Mouse (Mus musculus) left cerebral cortex, postnatal 25 days (tissue): Measurements from ENCODE around the gene Prom1. TPM values are rescaled to one million over a fixed set of nuclear protein-coding genes. Genes with fewer than 3 reads are reported as not detected.
A peak's percentile ranks its signal among the peaks of the same experiment; 100 is the strongest.

Experiments
- DNase-seq, 2 experiments: peaks; one replicate each; pipeline ENCODE4 v3.0.0; 2022; ENCODE audit warnings: low spot score in 2 of 2, mixed read lengths in 1 of 2
- intact Hi-C: fragments of 180-260 bp; cut with DNase I; formaldehyde crosslinking; loops from one replicate; pipeline ENCODE4 v1.15.1; 2025
- total RNA-seq, 2 experiments: library from RNA; stranded (reverse); gene quantifications; 2 replicates each; pipeline ENCODE4 v1.2.3; 2021

Prom1 gene
- total RNA-seq, 2 experiments from 2014 or later: 15.9 to 20.5 TPM

DNA sequence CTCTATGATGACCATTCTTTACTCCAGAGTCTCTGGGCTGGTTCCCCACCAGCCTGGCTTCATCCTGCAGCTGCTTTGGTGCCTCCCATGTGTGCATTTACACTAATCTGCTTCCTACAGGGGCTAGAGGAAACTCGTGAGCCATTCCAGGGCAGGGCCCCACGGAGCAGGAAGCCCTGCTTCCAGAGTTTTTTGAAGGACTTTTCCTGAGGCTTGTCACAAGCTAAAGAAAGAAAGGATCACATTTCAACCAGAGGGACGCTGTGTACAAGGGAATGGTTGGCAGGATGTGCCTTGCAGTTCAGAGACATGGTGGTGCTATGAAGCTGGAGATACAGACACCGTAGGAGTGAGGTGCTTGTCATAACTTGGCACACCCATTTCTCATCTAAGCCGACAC is 14.8 kb downstream of the Prom1 start:
- intact Hi-C loops: no loop called here
- DNase-seq: no peak

DNA sequence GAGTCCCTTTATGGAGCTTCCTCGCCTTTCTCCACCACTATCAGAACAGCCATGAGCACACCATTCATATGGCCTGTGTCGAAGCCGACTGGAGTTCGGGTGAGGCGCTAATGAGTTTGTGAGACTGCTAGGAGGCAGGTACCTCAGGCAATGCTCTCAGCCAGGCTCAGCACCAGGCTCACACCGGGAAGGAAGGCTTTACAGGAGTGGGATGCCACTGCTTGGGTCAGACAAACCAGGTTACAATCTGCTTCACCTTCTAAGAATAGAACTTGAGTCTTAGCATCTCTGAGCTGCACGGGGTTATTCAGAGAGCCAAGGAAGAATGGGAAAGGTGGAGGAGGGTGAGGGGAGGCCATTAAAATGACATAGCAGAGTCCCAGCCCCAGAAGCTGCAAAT is 16.0 kb downstream of the Prom1 start:
- no peak for DNase-seq

DNA sequence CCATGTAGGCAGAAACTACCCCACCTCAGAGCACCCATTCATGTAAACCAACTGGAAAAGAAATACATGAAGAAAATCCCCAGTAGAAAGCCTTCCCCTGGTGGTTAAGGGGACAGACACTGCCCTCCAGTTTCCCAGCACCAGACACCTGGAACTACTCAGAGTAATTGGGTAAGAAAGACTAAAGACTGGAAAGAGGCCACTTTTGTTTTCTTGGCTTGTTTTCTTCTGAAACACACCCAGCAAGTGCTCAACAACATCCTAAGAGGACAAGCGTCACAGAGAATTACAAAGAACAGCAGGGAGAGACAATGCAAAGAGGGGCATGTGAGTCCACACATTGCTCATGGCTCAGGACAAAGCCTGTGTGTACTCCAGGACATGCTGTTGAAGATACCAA is 20.7 kb downstream of the Prom1 start:
- DNase-seq: no peak
- intact Hi-C loops: no loop called here

More for the DNA sequence above, 16.0 kb downstream of the Prom1 start:
- intact Hi-C loops: no loop called here

DNA sequence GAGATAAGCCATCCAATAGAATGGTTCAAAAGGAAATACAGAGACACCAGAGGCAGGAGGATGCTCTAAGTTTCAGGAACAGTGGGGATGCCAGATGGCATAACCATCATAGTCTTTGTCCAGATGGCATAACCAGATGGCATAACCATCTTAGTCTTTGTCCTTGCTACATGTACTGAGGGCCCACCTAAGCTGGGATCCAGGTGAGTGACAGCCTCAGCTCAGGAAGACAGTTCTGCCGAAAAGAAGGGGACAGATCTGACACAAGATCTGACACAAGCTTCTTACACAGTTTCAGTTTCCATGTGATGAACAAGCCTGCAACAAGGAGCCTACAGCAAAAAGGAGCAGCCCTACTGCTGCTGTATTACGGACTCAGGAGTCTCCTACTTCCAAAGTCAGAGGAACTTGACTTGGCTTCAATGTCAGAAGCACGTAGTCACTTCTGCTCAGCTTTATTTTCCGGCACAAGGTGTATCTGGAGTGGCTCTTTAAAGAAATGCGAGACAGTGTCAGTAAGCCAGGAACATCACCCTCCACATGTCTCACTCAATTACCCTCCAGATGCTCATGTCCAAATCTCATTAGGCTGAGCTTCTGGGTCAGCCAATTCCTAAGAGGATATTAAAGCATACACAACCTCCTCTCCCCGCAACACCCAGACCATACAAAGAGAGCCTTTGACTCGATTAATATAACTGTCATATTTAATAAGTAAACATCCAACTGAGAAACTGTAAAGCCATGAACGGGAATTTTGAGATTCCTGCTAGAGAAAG is 21.4 kb downstream of the Prom1 start:
- no peak for DNase-seq

DNA sequence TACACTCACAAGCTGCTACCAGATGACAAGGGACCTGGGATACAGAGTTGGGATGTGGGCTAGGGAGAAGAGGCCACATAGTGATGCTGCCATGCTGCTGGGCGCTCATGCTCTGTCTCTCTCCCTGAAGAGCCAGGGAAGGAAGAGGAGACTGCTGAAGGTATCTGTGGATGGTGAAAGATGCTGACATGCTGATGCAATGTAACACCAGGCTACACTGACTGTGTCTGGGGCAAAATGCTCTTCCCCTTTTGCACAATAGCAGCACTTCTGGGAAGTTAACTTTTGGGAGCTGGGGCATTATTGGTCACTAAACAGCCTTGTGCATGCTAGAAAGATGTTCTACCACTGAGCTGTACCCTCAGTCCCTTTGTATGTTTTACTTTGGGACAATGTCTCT is 26.4 kb downstream of the Prom1 start:
- DNase-seq: no peak
- intact Hi-C loops: no loop called here

More for the DNA sequence above, 21.4 kb downstream of the Prom1 start:
- intact Hi-C loops: no loop called here

DNA sequence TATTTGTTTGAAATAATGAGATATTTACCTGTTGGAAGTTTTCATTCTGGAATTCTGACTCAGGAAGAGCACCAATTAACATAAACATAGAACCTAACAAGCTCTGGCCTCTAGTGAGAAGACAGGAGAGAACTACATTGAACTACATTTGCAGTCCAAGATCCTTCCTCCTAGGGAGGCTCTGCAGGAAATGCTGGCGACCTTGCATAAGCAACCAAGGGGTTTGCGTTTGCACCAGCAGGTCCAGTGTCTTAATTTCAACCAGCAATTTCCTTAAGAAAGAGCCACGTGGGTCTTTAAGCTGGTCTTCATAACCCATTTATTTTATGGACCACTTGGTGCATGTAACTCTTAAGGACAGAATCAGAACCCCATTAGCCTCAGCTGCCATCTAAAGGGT is 28.2 kb downstream of the Prom1 start:
- DNase-seq: no peak
- intact Hi-C loops: no loop called here

DNA sequence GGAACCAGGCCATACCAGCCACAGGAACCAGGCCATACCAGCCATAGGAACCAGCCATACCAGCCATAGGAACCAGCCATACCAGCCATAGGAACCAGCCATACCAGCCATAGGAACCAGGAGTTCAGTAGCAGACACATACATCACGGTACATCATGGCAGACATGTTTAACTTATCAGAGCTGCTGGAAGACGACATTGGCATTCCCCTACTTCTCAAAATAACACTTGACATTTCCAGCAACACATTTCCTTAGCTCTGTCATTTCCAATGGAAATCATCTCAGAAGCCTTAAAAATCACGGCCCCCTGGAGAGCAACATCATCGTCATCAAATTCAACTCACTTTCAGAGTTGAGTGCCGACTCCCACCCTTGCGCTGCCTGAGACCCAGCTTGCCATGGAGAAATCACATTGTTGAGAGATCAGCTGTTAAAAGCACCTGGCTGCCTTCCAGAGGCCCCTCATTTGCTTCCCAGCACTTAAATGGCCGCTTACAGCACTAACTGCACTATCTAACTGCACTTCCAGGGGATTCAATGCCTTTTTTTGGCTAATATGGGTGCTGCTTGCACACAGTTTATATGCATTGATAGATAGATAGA is 31.2 kb downstream of the Prom1 start:
- no peak for DNase-seq
- intact Hi-C loops: no loop called here

DNA sequence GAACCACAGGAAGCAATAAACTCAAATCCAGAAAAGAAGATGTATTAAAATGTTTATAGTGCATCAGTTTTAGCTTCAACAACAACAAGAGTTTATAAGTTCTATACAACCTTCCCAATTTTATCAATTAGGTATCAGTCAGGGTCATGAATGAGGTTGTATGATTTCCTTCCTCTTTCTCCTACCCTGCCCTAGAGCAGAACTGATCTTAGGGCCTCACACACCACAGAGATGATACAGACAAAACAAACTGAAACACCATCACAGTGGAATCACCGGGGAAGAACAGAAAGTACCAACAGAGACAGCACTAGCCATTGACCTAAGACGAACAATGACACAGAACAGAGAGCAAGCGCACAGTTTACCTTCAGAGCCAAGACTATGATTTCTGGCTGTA is 43.6 kb downstream of the Prom1 start:
- intact Hi-C loops: no loop called here
- DNase-seq: no peak

DNA sequence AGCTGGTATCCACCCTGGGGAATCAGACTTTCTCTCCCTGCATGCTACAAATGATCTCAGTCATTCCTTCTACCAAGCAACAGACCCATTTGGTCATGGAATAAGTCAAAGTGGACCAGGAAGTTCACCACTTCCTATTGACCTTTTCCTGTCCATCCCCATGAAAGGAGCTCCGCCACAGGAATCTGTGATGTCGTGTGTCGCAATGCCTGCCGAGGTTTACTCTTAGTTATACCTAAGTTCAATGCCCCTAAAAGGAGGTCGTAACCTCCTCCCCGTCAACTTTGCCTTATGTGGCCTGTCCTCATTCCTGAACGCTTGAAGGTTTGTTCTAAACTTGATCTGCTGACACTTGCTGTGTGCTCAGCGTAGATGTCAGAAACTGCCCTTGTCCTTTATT is 51.6 kb downstream of the Prom1 start:
- DNase-seq: no peak
- intact Hi-C loops: no loop called here

DNA sequence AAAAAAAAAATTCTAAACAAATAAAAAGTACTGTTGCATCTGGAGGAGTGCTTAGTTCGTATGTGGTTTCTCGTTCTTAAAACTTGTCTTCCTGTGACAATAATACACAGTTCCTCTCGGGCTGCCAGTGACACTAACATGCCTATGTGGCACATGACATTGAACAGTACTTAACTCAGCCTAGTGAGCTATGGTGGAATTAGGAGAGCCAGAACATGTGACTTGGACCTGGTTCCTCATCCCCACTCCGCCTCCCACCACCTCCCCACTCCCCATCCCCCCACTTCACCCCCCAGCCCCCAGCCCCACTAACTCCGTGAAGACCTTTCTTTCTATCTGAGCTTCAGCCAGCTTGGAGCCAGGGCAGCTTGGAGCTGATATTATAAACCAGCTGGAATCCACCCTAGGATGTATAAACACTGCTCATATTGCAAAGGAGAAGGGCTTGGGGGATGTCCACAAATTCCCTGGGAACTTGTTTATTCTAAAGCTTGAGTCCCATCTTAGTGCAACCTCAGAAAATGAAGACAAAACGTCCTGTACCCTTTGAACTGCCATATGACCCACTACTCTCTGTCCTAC is 52.3 kb downstream of the Prom1 start:
- DNase-seq: no peak
- intact Hi-C loops: loop anchor here (5.0 to 10.0 kb wide), 3 partner anchors 152 to 207 kb away; no protein-coding TSS in a partner anchor

DNA sequence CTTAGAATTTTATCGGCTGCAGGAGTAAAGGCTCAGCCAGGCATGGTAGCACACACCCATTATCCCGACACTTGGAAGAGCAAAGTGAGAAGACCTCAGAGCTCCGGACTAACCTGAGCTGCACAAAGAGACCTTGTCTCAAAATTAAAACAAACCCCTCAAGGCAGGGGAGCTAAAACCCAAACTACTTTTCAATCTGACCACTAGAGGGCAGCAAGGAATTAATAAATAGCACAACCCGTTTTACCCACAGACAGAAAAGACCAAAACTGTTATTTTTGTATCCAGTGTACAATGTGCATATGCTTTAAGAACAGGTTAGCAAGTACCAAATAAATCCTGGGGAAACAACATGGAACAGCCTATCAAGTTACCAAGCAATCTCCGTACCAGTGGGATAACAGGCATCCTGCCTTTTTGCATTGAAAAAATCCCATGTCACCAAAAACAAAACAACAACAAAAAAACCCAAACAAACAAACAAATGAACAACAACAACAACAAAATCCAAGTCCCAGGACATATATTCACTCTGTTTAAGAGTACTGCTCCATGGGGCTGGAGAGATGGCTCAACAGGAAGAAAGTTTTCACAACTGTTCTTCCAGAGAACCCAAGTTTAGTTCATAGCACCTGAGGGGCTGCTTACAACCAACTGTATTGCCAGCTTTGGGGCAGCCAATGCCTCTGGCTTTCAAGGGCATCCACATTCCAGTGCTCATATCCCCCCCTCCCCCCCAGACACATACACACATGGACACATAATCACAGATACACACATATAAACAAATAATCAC is 53.1 kb downstream of the Prom1 start:
- peak; percentile 20 to 46 for DNase-seq
- intact Hi-C loops: loop anchor here (1.0 to 10.0 kb wide), 4 partner anchors 151 to 220 kb away; no protein-coding TSS in a partner anchor

DNA sequence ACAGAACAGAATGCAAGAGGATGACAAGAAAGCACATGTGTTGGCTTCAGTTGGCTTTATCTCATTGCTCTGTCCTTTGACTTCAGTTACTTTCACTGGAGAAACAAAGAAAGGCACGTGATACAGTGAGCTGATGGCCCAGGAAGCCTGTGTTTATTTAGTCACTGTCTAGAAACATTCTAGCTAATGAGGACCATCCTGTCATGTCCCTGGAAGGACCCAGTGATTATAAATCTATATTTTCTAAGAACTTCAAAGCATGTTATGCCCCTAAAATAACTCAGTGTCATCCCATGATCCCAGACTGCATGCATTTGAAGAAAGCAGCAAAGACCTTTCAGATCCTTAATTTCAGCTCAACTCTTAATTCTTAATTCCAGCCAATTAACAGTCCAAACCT is 60.1 kb downstream of the Prom1 start:
- DNase-seq: no peak
- intact Hi-C loops: loop anchor here (10.0 kb wide), 1 partner anchor 163 kb away; no protein-coding TSS in a partner anchor

DNA sequence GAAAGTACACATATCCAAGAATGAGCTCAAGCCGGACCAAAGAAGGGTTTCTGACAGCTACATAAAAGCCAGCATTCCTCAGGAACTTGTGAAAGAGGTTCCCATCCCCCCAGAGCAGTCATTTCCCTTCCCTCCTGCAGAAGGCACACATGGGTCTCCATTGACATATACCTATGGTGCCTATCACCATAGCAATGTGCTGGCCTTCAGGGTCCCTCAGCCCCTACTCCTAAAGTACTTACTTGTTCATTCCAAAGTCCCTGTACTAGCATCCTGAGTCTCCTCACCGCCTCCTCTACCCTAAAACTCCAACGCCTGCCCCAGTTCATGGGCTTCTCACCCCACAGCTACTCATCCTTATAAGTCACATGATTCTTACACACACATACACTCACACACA is 60.8 kb downstream of the Prom1 start:
- intact Hi-C loops: loop anchor here (10.0 kb wide), 1 partner anchor 164 kb away; no protein-coding TSS in a partner anchor
- no peak for DNase-seq

DNA sequence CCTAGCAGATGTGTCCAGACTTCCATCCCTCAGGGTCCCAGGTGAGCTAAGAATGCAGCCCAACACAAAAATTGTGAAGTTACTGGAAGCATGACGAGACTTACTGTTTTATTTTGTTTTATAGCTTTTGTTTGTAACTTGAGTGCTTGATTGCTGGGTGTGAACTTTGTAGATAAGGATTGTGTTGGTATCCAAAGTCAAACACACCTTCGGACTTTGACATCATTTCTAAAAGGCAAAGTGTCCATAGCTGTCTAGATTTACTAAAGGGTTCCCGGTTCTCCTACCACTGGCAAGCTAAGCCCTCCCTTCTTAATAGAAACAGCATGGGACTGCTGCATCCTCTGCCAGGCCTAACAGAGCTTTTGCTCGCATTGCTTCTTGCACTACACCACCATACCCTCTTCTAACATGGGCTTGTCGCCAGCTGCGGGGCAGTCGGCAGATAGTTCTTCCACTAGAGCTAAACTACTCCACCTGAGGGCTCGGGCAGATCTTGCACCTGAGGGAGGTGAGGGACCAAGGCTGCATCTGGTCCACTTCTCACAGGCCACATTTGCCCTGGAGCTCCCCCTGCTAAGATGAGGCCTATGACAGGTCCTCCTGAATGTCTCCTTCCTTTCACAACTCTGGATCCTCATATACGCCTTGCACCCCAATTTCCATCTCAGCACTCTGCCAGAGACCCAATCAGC is 103.4 kb downstream of the Prom1 start:
- DNase-seq: no peak
- intact Hi-C loops: no loop called here

DNA sequence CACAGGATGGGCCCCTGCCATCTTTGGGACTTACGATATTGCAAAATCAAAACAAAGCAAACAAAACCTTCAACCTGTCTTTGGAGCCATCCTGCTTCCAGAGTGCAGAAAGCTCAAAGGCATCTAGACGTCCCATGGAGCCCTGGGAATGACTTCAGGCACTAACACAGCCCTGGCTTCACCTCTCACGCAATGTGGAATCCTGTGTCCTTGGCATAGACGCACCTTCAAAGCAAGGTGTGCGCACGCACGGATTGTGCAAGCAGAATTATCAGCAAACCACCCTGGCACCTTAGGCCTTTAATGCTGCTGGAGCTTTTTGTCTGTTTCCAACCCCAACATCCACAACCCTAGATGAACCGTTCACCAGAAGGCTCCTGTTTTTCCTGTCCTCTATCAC is 104.2 kb downstream of the Prom1 start:
- no peak for DNase-seq
- intact Hi-C loops: no loop called here

DNA sequence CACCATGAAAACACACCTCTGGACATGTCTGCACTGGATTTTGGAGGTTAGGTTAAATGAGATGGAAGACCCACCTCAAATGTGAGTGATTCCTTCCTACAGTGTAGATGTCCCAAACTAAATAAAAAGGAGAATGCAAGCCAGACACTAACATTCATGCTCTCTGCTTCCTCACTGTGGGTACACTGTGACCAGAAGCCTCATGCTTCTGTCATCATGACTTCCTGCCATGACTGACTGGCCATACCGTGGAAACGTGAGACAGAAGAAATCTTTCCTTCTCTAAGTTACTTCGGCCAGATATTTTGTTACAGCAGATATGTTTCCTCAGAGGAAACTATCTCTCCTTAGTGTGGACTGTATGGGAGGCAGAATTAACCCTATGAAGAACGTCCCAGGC is 105.7 kb downstream of the Prom1 start:
- DNase-seq: no peak
- intact Hi-C loops: no loop called here

DNA sequence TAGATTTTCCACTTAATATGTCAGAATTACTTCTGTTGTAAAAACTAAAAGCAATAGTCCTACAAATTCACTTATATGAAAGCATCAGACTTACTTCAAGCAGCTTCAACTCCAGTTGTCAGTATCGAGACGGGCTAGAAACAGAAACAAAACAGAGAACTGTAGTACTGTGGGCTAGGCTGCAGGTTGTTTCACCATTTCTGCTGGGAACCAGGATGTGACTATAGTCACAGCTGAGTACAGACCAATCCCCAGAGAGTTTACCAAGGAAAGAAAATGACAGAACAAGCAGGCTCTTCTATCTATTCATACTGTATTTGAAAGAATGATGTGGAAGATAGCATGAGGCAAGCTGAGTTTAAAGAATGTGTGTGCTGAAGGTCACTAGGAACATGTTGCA is 106.9 kb downstream of the Prom1 start:
- intact Hi-C loops: no loop called here
- DNase-seq: no peak

DNA sequence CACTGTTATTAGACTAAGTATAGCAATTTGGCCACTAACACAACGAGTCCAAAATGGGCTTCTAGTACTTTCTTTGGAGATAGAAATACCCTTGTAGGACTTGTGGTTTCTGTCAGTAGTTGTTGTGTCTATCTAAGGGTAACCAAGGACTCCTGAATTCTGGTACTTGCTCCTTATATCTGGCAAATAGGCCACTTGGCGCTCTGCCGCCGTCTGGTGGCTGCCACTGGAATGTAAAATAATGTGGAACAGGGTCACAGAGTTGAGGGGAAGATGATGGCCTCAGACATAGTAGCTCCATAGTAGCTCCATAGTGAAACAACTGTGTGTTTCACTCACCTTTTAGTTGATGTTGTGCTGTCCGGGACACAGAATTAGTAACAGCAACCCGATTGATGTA is 111.5 kb downstream of the Prom1 start:
- intact Hi-C loops: loop anchor here (1.0 kb wide), 1 partner anchor 66 kb away; no protein-coding TSS in a partner anchor
- DNase-seq: peak; percentile 17 to 25

DNA sequence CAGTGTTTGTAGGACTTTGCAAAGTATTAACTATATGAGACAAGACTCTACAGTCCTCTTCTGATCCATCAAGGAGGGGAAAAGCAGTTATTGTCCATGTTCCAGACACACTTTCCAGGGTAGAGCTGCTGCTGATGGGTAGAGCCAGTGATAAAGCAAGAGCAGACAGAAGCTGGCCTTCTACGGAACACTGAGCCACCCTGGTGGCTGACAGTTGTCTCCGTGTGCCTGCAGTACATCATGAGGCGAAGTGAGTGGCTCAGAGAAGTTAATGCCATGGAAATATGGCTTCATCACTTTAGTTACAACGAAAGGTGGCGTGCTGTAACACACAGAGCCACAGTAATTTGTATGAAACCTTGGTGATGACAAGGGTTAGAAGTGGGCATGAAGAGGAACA is 112.8 kb downstream of the Prom1 start:
- DNase-seq: no peak
- intact Hi-C loops: loop anchor here (5.0 kb wide), 1 partner anchor 147 kb away; no protein-coding TSS in a partner anchor
